Mouse (Mus musculus): ENCODE data around the gene Kank2.
A peak's percentile ranks its signal among the peaks of the same experiment; 100 is the strongest.

Kank2 gene

DNA sequence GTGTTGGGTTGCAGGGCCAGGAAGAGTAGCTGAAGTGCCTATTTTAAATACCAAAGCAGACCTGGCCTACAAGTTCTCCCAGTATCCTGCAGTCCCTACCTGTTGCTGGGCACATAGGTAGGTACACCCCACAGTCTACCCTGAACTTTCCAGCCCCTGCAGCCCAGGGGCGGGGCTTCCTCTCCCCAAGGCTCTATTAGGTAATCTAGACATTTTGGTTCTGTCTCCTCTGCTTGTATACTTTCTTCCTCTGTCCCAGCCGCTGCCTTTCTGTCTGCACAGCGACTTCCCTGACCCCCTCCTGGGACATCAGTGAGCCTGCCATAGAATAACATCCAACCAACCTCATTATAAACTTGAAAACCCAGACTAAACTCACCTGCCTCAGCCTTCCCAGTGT is 48.2 kb downstream of the Kank2 start:
- DNase-seq (ENCODE audit: low spot score in 2 of 2): no peak

DNA sequence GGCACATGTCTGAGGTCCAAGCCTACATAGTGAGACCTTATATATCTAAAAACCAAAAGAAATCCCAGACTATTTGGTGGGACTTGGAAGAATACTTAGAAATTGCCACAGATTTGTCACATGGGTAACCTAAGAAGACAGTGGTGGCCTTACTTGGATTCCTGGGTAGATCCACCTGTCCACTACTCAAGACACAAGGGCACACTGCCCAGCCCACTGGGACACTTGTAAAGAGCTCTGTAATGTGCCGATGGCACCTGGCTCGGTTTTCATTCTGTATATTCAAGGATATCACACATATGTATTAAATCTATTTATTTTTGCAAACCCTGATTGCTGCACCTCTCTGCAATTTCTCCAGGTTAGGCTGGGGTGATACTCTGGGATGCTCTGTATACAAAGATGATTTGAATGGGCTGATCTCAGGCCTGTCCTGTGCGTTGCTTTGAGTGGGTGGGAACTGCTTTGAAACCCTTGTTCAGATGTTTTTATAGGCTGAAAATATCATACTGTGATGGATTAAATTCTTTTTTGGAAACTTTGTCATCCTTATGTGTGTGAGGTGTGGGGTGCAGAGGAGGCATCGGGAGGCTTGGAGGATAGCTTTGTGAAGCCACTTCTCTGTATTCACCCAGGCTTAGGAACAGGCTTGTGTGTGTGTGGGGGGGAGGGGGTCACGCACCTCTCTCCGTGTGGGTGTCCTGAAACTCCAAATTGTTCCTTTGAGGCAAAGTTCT is 49.0 kb downstream of the Kank2 start:
- DNase-seq (ENCODE audit: low spot score in 2 of 2): no peak

DNA sequence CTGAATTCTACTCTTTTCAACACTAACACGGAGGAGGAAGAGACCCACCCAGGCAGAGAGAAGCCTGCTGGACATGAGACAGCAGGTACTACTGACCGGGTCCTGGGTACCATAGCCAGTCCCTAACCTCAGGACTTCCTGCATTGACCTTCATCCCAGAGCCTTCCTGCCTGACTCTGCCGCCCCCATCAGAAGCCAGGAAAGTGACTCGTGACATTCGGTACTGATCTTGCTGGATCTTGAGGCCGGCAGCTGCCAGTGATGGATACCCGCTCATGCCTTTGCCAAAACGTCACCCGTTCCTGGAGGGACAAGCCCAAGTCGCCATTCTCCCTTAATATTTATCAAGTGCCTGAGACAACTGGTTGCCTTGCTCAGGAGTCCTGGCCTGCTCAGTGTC is 50.1 kb downstream of the Kank2 start:
- DNase-seq (ENCODE audit: low spot score in 2 of 2): no peak

DNA sequence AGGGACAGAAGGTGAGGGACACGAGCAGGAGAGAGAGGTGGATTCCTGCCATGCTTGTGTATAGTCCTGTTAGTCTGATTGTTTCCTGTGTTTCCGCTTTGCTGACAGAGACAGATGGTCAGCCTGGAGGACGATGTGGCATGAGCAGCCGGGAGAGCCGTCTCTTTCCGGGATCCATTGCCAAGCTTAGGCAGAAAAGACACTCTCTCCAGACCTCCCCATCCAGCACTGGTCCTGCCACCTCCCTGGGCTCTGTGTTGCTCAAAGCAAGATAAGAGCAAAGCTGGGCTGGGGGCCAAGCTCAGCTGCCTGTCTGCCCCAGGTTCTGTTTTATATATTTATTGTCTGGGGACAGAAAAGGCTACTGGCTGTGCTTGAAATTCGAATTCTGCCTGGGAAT is 50.5 kb downstream of the Kank2 start:
- peak in 1 of 2 experiments; percentile 46 for DNase-seq (ENCODE audit: low spot score in 2 of 2)

DNA sequence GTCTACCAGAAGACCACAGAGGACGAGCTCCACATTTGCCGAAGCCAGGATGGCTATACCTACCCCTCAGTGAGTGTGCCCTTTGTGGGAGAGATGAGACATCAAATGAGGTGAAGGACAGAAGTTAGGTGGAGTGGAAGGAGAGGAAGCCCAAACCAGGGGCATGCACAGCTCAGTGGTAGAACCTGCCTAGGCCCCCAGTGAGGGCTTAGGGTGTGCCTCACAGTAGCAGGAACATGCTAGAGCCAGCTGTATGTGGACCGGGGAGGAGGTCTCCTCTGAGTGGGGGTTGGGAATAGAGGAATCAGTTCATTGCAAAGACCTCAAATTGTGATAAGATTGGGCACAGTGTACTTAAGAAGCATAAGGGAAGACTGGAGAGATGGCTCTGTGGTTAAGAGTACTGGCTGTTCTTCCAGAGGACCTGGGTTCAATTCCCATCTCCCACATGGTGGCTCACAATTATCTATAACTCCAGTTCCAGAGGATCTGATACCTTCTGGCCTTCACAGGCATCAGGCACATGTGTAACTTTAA is 51.2 kb downstream of the Kank2 start:
- no peak for DNase-seq (ENCODE audit: low spot score in 2 of 2)

DNA sequence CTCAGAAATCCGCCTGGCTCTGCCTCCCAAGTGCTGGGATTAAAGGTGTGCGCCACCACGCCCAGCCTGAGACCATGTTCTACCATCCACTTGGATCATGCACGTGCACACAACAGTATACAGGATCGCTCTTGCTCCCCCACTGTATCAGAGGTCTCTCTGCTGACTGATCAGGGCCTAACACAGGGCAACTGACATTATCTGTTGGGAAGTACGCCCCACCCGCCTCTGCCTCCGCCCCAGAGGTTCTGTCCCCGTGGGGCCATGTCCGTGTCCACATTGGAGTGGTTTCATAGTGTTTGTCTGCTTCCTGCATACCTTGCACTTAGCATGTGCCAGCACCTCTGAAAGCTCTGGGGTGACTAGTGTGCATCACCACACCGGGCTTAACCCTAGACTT is 57.0 kb downstream of the Kank2 start:
- no peak for DNase-seq (ENCODE audit: low spot score in 2 of 2)

DNA sequence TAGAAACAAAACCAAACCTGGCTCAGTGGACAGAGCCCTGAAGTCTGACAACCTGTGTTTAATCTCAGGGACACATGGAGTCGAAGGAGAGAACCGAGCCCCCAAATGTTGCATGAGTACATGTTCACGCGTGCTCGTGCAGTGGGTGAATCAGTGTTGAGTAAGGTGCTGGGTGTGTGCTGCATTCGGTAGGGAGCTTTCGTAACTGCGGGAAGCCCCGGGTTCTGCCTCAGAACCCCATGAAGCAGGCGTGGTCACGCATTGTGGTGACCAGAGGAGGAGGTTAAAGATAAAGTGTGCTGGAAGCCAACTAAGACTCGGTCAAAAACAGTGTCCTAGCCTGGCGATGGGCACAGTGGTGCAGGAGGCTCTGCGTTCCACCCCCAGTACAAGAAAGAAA is 58.1 kb downstream of the Kank2 start:
- no peak for DNase-seq (ENCODE audit: low spot score in 2 of 2)

DNA sequence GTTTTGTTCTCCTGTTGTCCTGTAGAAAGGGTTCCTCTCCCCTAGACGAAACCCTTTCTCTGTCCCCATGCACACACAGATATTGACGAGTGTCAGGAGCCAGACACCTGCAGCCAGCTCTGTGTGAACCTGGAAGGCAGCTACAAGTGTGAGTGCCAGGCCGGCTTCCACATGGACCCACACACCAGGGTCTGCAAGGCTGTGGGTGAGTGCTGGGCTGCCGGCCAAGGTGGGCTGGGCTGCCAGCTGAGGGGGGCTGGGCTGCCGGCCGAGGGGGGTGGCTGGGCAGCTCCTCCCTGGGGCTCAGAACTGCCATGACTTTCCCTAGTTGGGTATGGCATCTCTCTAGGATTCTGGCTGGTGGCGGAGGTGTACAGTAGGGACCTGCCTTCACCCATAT is 59.8 kb downstream of the Kank2 start:
- DNase-seq (ENCODE audit: low spot score in 2 of 2): no peak

DNA sequence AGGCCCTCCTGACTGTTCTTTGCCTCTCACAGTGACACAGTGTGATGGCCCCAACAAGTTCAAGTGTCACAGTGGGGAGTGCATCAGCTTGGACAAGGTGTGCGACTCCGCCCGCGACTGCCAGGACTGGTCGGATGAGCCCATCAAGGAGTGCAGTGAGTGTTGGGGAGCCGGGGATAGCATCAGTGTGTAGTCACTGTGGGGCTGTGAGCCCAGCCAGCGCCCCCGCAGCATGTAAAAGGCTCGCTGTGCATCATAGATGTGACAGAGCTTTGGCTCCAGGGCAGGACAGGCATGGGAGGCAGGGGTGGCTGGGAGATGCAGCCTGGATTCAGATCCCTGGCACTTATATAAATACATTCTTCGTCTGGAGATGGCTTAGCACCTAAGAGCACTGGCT is 61.4 kb downstream of the Kank2 start:
- no peak for DNase-seq (ENCODE audit: low spot score in 2 of 2)

DNA sequence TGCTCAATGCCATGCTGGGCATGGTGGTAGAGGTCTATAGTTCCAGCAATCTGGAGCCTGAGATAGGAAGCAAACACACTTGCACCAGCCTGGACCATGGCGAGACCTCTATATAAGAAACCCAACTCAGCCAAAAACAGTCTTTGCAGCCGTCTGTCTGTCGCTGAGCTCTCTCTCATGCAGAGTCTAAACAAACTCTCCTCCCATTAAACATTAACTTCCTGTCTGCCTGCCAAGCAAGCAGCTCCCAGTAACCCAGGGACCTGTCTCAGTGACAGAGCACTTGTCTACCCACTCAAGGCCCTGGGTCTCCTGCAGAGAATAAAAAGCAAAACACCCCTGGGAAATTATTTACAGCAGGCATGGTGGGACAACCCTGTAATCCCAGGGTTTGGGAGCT is 62.0 kb downstream of the Kank2 start:
- no peak for DNase-seq (ENCODE audit: low spot score in 2 of 2)

DNA sequence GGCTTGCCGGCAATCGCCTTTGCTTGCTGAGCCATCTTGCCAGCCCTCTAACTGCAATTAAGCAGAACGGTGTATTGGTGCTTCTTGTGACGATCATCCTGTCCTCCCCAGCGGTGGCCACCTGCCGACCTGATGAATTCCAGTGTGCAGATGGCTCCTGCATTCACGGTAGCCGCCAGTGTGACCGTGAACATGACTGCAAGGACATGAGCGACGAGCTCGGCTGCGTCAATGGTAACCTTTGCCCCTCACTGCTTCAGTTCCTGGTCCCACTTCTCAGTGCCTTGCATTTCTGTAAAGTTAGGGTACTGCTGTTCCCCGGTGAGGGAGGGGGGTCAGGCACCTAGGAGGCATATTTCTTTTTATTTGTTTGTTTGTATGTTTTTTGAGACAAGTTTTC is 63.4 kb downstream of the Kank2 start:
- no peak for DNase-seq (ENCODE audit: low spot score in 2 of 2)

DNA sequence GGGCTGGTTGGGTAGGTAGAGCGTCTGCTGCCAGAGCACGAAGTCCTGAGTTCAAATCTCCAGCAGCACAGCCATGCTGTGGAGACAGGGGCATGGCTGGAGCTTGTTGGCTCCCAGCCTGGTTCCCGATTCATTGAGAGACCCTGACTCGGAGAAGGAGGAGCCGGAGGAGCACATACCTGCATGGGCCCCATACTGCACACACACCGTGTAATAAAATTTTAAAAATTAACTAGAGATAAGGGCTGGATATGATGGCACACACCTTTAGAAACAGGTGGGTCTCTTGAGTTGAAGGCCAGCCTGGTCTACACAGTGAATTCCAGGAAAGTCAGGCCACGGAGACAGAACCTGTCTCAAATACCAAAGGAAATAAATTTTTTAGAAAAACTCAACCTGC is 64.6 kb downstream of the Kank2 start:
- no peak for DNase-seq (ENCODE audit: low spot score in 2 of 2)

DNA sequence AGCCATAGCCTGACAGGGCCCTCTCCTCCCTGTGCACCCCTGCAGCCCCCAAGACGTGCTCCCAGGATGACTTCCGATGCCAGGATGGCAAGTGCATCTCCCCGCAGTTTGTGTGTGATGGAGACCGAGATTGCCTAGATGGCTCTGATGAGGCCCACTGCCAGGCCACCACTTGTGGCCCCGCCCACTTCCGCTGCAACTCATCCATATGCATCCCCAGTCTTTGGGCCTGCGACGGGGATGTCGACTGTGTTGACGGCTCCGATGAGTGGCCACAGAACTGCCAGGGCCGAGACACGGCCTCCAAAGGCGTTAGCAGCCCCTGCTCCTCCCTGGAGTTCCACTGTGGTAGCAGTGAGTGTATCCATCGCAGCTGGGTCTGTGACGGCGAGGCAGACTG is 65.1 kb downstream of the Kank2 start:
- no peak for DNase-seq (ENCODE audit: low spot score in 2 of 2)

DNA sequence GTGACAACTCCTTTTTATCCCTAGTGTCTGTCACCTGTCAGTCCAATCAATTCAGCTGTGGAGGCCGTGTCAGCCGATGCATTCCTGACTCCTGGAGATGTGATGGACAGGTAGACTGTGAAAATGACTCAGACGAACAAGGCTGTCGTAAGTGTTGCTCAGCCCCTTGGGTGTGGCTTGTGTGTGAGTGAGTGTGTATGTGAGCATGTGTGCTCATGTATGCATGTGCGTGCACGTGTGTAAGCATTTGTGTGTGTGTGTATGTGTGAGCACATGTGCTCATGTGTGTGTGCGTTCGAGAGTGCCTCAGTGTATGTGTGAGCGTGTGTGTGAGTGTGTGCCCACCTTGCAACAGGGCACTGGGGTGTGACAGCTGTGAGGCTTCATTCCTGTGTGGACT is 66.3 kb downstream of the Kank2 start:
- no peak for DNase-seq (ENCODE audit: low spot score in 2 of 2)

DNA sequence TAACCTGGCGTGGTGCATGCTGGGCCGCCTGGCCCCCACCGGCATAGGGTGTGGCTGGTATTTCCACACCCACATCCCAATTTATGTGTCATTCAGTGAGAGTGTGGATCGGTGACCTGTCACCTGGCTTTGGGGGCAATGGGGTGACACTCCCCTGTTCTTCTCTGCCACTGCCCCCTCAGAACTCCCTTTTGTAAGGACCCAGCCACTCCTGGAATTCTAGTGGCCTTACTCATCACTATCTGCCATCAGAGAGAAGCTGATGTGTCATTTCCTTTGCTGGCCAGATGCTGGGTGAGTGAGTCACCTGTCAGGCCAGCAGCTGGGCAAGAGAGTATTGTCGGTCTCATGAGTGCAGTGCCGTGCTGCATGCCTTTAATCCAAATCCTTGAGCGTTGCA is 69.3 kb downstream of the Kank2 start:
- no peak for DNase-seq (ENCODE audit: low spot score in 2 of 2)

DNA sequence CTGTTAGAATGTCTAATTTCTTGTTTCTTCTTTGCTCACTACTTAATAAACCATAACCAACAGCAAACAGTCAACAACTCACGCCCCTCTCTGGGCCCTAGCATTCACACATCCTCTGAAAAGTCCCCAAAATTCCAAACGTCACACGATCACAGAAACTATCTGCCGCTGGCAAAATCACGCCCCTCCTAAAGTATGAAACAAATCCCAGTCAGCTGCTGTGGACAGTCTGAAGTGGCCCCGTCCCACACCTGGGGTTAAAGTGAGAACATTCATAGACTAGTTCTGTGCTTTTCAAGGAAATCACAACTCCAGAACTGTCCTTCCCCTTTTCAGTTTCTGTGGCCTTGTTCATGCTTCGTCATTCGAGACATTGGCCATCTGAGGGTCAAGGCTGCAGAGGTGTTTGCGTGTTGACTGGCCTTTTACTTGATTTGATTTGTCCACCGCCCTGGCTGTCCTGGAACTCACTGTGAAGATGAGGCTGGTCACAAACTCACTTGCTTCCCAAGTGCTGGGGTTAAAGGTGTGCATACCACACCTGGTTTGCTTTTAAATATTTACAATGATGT is 70.2 kb downstream of the Kank2 start:
- DNase-seq (ENCODE audit: low spot score in 2 of 2): no peak

DNA sequence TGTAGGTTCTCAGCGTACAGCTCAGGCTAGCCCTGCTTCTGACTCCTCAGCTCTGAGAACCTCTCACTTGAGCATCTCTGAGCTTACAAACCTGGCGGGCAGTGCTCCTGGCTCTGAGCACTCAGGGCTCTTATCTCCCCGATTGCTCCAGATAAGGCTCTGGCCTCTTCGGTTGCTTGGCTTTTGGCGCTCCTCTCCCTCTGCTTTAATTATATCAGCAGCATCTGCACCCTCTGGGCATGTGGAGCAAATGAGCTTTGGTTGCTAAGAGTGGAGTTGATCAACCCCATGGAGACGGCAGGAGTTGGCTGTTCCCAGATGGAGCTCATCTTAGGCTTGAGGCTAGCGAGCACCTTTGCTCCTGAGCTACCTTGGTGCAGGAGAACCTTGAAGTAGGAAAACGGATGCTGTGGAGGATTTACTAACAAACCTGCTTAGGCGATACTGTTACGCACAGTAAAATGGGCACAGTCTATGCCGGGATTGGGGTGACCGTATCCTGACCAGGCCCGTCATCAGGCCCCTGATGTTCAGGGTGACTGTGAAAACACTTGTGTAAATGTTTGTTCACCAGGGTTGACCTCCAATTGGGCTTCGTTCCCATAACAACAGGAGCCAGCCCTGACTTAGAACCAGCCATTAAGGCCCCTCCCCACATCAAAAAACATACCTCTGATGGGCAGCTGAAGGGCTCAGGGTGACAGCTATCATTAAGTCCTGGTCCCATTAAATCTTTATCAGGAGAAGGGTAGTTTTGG is 72.1 kb downstream of the Kank2 start:
- no peak for DNase-seq (ENCODE audit: low spot score in 2 of 2)

DNA sequence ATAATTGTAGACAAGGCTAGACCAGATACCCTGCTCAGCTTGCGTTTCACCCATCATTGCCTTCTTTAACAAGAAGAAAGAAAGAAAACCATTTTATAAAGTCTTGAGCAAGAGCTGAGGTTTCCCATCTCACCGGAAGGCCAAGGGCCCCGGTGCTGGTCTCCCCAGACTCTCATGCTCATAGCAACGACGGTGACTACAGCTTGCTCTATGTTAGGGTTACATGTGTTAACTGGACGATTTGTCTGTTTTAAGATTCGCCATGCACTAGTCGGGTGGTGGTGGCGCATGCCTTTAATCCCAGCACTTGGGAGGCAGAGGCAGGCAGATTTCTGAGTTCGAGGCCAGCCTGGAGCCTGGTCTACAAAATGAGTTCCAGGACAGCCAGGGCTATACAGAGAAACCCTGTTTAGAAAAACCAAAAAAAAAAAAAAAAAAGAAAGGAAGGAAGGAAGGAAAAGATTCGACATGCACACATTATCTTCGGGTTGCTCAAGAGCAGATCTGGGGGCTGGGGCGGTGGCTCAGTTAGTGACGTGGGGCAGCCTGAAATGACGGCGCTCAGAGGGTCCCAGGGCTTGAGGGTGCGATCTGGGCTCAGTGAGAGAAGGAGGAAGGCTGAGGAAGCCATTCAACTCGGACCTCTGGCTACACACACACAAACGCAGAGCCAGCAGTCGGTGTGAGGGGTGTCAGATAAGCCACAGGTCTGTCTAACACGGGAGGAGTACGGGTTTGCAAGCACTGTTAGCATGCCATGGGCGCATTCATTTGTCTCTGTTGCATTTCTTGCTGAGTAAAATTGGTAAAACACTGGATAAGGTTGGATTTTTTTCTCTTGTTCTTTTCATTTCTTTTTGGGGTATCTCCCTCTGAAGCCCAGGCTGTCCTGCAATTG is 73.1 kb downstream of the Kank2 start:
- DNase-seq (ENCODE audit: low spot score in 2 of 2): no peak

DNA sequence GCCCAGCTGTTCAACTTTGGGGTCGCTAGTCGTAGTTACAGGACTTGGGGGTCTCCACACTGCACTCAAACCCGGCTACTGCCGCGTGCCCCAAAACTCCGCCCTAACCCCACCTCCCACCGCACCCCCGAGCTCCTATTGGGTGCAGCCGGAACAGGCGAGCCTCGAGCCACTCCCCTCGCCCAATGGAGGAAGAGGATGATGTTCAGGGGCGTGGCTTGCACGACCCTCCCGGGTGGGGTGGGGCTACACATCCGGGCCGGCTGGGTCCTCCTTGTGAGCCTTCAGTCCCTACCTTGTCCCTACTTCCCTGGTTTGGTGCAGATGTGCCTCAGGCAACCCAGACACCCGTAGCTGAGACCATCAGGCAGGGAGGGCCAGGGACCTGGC is 74.4 kb downstream of the Kank2 start:
- peak; percentile 93 to 95 for DNase-seq (ENCODE audit: low spot score in 2 of 2)

DNA sequence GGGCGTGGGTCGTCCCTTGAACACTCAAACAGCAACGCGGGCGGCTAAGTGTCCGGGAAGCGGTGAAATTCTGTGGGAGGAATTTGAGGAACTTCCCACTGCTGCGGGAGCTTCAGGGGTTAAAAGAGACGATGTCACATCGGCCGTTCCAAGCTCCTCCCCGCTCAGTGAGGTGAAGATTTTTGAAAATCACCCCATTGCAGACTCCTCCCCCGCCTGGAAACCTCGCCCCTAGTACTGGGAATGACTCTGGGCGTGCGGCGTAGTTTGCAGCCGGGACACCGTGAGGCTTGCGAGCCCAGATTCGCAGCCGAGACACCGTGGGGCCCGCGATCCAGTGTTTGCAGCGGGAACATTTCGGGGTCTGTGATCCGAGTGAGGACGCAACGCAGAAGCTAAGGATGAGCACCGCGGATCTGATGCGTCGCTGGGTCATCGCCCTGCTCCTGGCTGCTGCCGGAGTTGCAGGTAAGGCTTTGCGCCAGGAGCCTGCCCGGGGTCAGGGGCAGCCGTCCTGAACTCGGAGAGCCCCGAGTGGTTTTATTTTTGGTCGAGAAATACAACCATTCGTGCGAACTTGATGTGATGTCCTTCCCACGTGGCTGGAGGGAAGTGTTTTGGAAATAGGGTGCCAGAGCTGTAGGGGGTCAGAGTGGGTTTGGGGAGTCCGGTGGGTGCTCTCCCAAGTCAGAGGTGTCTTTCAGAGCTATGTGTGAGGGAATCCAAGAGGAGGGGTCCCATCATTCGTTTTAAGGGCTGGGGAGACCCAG is 75.0 kb downstream of the Kank2 start, which contains the start of gene Ldlr:
Ldlr (plus strand) TSS at position 107 of the 770 bp plus-strand sequence.
- DNase-seq (ENCODE audit: low spot score in 2 of 2): peak; percentile 86 to 92

DNA sequence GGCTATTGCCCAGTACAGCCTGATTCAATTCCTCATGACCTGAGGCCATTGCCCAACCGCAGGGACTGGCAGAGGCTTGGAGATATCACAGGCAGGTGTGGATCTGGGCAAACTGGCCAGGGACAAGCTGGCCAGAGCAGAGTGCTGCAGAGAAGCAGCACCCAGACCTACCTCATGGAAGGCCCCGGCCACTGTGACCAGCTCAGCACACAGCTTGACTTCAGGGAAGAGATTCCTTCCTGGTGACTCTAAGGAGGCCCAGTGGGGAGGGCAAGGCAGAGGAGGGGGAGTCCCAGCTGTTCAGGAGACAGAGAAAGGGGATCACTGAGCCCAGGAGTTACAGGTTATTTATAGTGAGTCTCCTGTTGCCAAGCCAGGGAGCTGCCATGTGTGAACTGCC is 77.5 kb downstream of the Kank2 start:
- DNase-seq (ENCODE audit: low spot score in 2 of 2): no peak
